Mouse (Mus musculus) hindbrain, postnatal 0 days (tissue): ENCODE measurements around the gene Ltbp2. TPM values are rescaled to one million over a fixed set of nuclear protein-coding genes. Genes with fewer than 3 reads are reported as not detected.

ENCODE experiments used
- ATAC-seq: fragments of 200-750 bp; cut with Nextera tagmentation; 2 replicates; pipeline ENCODE4 v1.8.0; 2017; ENCODE audit warnings: mild to moderate bottlenecking, moderate TSS enrichment, moderate library complexity
- DNase-seq: peaks from one replicate; pipeline ENCODE4 v3.0.0-alpha.2; 2015; ENCODE audit warnings: low spot score
- H3K27ac ChIP-seq: fragments of 300-500 bp; sonication (generic); 2 replicates; pipeline ENCODE4 v1.5.1; 2014; ENCODE audit warnings: mild to moderate bottlenecking
- H3K27me3 ChIP-seq: fragments of 300-500 bp; sonication (generic); 2 replicates; pipeline ENCODE4 v1.6.1; 2014; ENCODE audit warnings: low read length, mixed read lengths; ENCODE audit not compliant: insufficient read depth
- H3K36me3 ChIP-seq: fragments of 300-500 bp; sonication (generic); 2 replicates; pipeline ENCODE4 v1.6.1; 2014; ENCODE audit warnings: low read length, mixed read lengths; ENCODE audit not compliant: insufficient read depth
- H3K4me1 ChIP-seq: fragments of 300-500 bp; sonication (generic); 2 replicates; pipeline ENCODE4 v1.6.1; 2014; ENCODE audit warnings: antibody characterized with exemption, low read length, mixed read lengths; ENCODE audit not compliant: insufficient read depth
- H3K4me2 ChIP-seq: fragments of 300-500 bp; sonication (generic); 2 replicates; pipeline ENCODE4 v1.6.1; 2014; ENCODE audit warnings: low read depth, mild to moderate bottlenecking, low read length, moderate library complexity, mixed read lengths
- H3K4me3 ChIP-seq: fragments of 300-500 bp; sonication (generic); 2 replicates; pipeline ENCODE4 v1.5.1; 2014; ENCODE audit warnings: low read length
- H3K9ac ChIP-seq: fragments of 300-500 bp; sonication (generic); replicated peaks from 2 replicates; pipeline ENCODE4 v1.6.1; 2014; ENCODE audit warnings: mild to moderate bottlenecking, low read length, moderate library complexity, mixed read lengths
- H3K9me3 ChIP-seq: fragments of 300-500 bp; sonication (generic); 2 replicates; pipeline ENCODE4 v1.6.1; 2016; ENCODE audit warnings: low read length, mixed read lengths
- CTCF ChIP-seq: IDR thresholded peaks from 2 replicates; pipeline ENCODE4 v1.5.1; 2016; ENCODE audit warnings: antibody characterized with exemption, control low read depth, low read depth
- WGBS: fragments of 180-500 bp; shearing (Covaris S2); extraction: QIAGEN DNeasy Blood & Tissue Kit; methylation state at CpG from one replicate; pipeline ENCODE4 v1.1.7; 2014; 5-methylcytosine and 5-hydroxymethylcytosine counted together
- polyA plus RNA-seq: library from polyadenylated mRNA; unstranded; fragments of >200 nt; fragmentation: Nextera tagmentation; extraction: Ambion mirVana; gene quantifications from 2 replicates; pipeline ENCODE4 v1.2.1, GENCODE M21; 2015
- total RNA-seq: library from RNA; depleted of rRNA; stranded (reverse); fragments of >200 nt; gene quantifications from 2 replicates; pipeline ENCODE4 v1.2.3, GENCODE M21; 2014

The Ltbp2 gene
- total and polyA plus RNA-seq, 2 experiments from 2014 or later = 0.21 to 2.9 TPM

GRCm38 (mm10) chr12:84882796-84883195, 6.5 kb upstream of the Ltbp2 start:
- WGBS = 77% methylated on average over 4 of the region's 4 CpGs
- ATAC-seq = no peak
- DNase-seq = no peak

DNA sequence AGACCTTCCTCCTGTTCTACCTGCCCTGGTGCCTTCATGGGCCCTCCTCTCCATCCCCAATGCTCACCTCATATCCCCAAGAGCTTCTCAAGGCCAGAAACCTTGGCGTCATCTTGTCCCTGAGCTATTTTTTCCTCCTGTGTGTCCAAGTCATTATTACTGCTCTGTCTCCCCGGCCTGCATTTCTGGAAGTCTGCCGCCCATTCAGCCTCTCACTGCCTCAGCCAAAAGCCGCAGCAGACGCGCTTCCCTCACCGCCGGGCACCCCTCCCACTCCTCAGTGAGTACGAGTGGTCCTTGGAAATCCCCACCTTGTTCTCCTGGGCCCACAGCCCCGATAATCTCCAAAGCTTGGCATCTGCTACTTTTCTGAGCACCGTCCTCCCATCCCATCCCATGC, 3.8 kb upstream of the Ltbp2 start:
- no peak overlapping the region for H3K4me2 ChIP-seq
- no peaks in the 10 kb centered on the region for H3K36me3 ChIP-seq
- no peak for TF ChIP-seq CTCF
- no peak overlapping the region for H3K27ac ChIP-seq
- ATAC-seq (no peak), DNase-seq (peak; percentile 56)
- no peaks in the 10 kb centered on the region for H3K9me3 ChIP-seq
- peaks cover 24% of the 10 kb centered on the region for H3K27me3 ChIP-seq
- WGBS = 35% methylated on average over 11 of the region's 11 CpGs
- no peaks in the 10 kb centered on the region for H3K4me1 ChIP-seq
- no peak overlapping the region for H3K9ac ChIP-seq
- H3K4me3 ChIP-seq = no peak overlapping the region

More at GRCm38 (mm10) chr12:84882796-84883195, 6.5 kb upstream of the Ltbp2 start:
- Histone ChIP-seq H3K9me3 (no peaks in the 10 kb centered on the region), H3K4me3 (no peak overlapping the region), H3K4me2 (no peak overlapping the region), H3K4me1 (no peaks in the 10 kb centered on the region), H3K9ac (no peak overlapping the region), H3K36me3 (no peaks in the 10 kb centered on the region), H3K27ac (no peak overlapping the region), H3K27me3 (0 out of 2 replicates have a peak, but pooled peaks cover under 1% of the 10 kb centered on the region)
- TF ChIP-seq CTCF = no peak

GRCm38 (mm10) chr12:84875761-84876480, 411 bp downstream of the Ltbp2 start:
- no peaks in the 10 kb centered on the region for H3K9me3 ChIP-seq
- no peak for ATAC-seq
- H3K4me3 ChIP-seq = peak overlapping the region; percentile 35
- no peak for TF ChIP-seq CTCF
- 1% methylated on average over 59 of the region's 59 CpGs for WGBS
- H3K4me2 ChIP-seq = peak overlapping the region; percentile 54
- DNase-seq = no peak
- H3K9ac ChIP-seq = no peak overlapping the region
- no peaks in the 10 kb centered on the region for H3K36me3 ChIP-seq
- no peaks in the 10 kb centered on the region for H3K4me1 ChIP-seq
- H3K27ac ChIP-seq = no peak overlapping the region
- peaks cover 36% of the 10 kb centered on the region for H3K27me3 ChIP-seq

DNA sequence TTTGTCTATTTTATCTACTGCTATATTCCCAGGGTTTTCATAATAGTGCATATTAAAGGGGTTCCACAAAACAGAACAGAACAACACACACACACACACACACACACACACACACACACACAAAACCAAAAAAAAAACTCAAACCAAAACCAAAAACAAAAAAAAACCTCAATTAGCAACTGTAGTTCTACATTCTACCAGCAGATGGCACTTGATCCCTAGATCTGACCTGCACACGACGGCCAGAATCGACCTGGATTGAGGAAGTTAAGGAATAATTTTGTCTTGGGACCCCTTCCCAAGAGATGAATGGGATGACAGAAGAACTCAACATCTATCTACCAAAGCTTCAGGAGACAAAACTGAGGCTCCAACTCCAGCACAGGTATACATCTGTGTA, 2.9 kb downstream of the Ltbp2 start:
- TF ChIP-seq CTCF = peak; percentile 83

DNA sequence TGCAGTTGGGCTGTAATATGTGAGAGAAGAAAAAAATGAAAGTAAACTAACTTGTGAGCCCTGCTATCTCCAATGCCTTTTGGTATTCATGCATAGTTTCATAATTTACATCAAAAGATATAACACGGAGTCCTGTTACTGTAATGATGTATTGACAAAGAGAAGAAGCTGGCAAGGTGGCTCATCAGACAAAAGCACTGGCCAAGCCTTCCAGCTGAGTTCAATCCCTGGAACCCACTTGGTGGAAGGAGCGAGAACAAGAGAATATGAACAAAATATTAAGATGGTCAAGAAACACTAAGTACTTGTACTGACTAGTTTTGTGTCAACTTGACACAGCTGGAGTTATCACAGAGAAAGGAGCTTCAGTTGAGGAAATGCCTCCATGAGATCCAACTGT, 4.0 kb downstream of the Ltbp2 start:
- WGBS = 75% methylated on average over 2 of the region's 2 CpGs
- no peak for DNase-seq
- Histone ChIP-seq H3K9ac (no peak overlapping the region), H3K4me2 (no peak overlapping the region), H3K27me3 (peaks cover 30% of the 10 kb centered on the region), H3K4me3 (no peak overlapping the region), H3K9me3 (no peaks in the 10 kb centered on the region), H3K27ac (no peak overlapping the region), H3K4me1 (no peaks in the 10 kb centered on the region), H3K36me3 (no peaks in the 10 kb centered on the region)
- no peak for TF ChIP-seq CTCF
- ATAC-seq = no peak

More for the DNA sequence above, 2.9 kb downstream of the Ltbp2 start:
- no peak for ATAC-seq
- Histone ChIP-seq H3K27me3 (peaks cover 36% of the 10 kb centered on the region), H3K9me3 (no peaks in the 10 kb centered on the region), H3K4me1 (no peaks in the 10 kb centered on the region), H3K27ac (no peak overlapping the region), H3K4me3 (no peak overlapping the region), H3K36me3 (no peaks in the 10 kb centered on the region), H3K4me2 (no peak overlapping the region), H3K9ac (no peak overlapping the region)
- WGBS = 0% methylated on average over 3 of the region's 3 CpGs
- DNase-seq = peak; percentile 74

DNA sequence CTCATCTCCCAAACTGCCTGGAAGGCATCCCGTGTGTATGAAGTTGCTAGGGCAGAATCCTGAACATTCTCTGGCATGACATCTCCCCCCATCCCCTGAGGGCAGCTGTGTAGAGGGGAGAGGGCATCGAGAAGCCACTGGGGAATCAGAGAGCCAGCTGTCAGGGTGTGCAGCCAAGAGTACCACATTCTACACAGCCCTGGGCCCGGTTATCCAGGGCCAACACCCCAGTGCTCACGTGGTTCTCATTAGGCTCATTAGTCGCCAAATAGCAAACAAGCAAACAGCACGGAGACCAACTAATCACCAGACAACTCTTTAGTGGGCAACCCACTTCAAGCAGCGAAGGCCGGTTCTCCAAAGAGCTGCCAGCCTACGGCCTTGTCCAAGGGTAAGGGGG, 10.9 kb downstream of the Ltbp2 start:
- ATAC-seq (no peak), DNase-seq (no peak)
- Histone ChIP-seq H3K4me2 (no peak overlapping the region), H3K4me1 (no peaks in the 10 kb centered on the region), H3K4me3 (no peak overlapping the region), H3K36me3 (no peaks in the 10 kb centered on the region), H3K27me3 (no peaks in the 10 kb centered on the region), H3K9ac (no peak overlapping the region), H3K9me3 (no peaks in the 10 kb centered on the region), H3K27ac (no peak overlapping the region)
- TF ChIP-seq CTCF = no peak
- WGBS = 72% methylated on average over 9 of the region's 9 CpGs

DNA sequence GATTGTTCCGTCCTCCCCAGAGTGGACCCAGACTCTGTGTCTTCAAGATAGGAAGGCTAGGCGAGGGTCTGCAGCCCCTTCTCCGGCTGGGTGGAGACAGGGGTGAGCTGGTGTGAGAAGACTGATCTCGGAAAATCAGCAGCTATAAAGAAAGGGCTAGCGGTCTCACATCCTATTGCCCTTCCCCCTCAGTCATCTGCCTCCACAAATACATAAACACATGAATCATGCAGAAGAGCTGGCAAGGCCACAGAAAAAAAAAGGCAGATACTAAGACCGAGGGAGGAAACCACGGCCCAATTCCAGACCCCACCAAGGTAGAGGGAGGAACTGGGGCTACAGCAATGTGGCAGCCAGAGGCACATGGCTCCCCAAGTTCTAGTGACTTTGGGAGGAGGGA, 11.5 kb downstream of the Ltbp2 start:
- Histone ChIP-seq H3K9me3 (no peaks in the 10 kb centered on the region), H3K27ac (no peak overlapping the region), H3K9ac (no peak overlapping the region), H3K36me3 (no peaks in the 10 kb centered on the region), H3K4me1 (no peaks in the 10 kb centered on the region), H3K4me3 (no peak overlapping the region), H3K4me2 (no peak overlapping the region), H3K27me3 (no peaks in the 10 kb centered on the region)
- WGBS = 72% methylated on average over 7 of the region's 7 CpGs
- DNase-seq = no peak
- no peak for ATAC-seq
- TF ChIP-seq CTCF = no peak
